ENCODE assay signal across 12 mouse cellular contexts in the genomic region with DNA sequence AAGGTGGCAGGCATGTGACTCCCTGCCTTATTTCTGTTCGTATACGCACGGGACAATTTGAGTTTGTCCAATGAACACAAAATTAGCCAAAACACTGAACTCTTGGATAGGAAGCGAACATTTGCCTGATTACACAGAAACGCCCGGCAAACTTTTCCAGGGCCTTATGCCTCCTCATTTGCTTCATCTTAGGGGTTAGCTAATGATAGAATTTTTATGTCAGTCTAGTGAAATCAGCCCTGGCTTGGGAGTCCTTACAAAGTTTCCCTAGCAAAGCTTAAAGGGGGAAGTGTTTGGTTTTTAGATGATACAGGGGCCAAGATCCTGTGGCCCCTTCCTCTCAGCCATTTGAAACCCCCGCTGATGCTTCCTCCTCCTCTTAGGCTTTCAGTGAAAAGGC.
DNase-seq lines count a peak whose midpoint lies in the region; ATAC-seq and TF ChIP-seq lines count a peak whose summit lies in the region.
"Had no signal": no experiment of that assay in that cellular context is flagged by ENCODE, and none has a peak within 500 bp of the region (broad histone marks: within the 10 kb centered on the region; RNA-seq: fewer than 3 reads in every experiment).

No protein-coding gene starts in this region.

- 0 out of 2 replicates have a peak, but pooled peaks have one; percentile 5 for ATAC-seq in neural tube, embryonic 11.5 days (ENCODE audit: insufficient read depth, low FRiP score, low TSS enrichment)
- ATAC-seq in limb, embryonic 14.5 days (ENCODE audit: low FRiP score, low read depth), result no peak
- ATAC-seq in inflammation-experienced regulatory T-cells, adult 6 months, result no peak
- ATAC-seq in intestine, postnatal 0 days, result no peak

- H3K9me3 ChIP-seq in neural tube, embryonic 11.5 days (ENCODE audit: control insufficient read depth, low read length), result no peaks in the 10 kb centered on the region
- no peaks in the 10 kb centered on the region for H3K9me3 ChIP-seq in hindbrain, embryonic 10.5 days
- no peaks in the 10 kb centered on the region for H3K9me3 ChIP-seq in limb, embryonic 14.5 days (ENCODE audit: control insufficient read depth, low read length)
- H3K9me3 ChIP-seq in intestine, postnatal 0 days (ENCODE audit: control insufficient read depth), result no peaks in the 10 kb centered on the region
- H3K9me3 ChIP-seq: heart, embryonic 10.5 days; lung, embryonic 15.5 days had no signal

- TF ChIP-seq CTCF in intestine, postnatal 0 days (IDR thresholded peaks at IDR 0.05; ENCODE audit: low read depth), result no peak

- H3K27ac ChIP-seq in neural tube, embryonic 11.5 days (ENCODE audit: low read depth, low read length), result no peak overlapping the region
- peak overlapping the region; percentile 60; the same call in 1 of the 2 replicates for H3K27ac ChIP-seq in hindbrain, embryonic 10.5 days
- peak overlapping the region; percentile 52 for H3K27ac ChIP-seq in limb, embryonic 14.5 days (replicated peaks; ENCODE audit: low read depth, low read length)
- H3K27ac ChIP-seq in intestine, postnatal 0 days (ENCODE audit: low read depth, low read length), result no peak overlapping the region
- H3K27ac ChIP-seq: heart, embryonic 10.5 days; lung, embryonic 15.5 days had no signal

- no peak for TF ChIP-seq POLR2A in limb, embryonic 14.5 days (IDR thresholded peaks at IDR 0.05; ENCODE audit: borderline replicate concordance, extremely low read depth, insufficient read depth, insufficient read length)

- DNase-seq in neural tube, embryonic 11.5 days (ENCODE audit: low spot score), result no peak
- DNase-seq in neural tube, embryonic 10.5 days (ENCODE audit: extremely low spot score, low spot score), result no peak
- DNase-seq in hindbrain, embryonic 10.5 days (ENCODE audit: low spot score), result no peak
- no peak for DNase-seq in limb, embryonic 14.5 days (ENCODE audit: low spot score)
- no peak for DNase-seq in MN1 (ENCODE audit: low spot score)
- no peak for DNase-seq in adrenal gland, adult (ENCODE audit: inconsistent age in 2 of 2, low spot score in 1 of 2)
- DNase-seq: adrenal gland, postnatal 14 days; left cerebral cortex, postnatal 4 days had no signal

- 22% methylated on average over 7 of the region's 7 CpGs for WGBS in neural tube, embryonic 11.5 days
- WGBS in hindbrain, embryonic 10.5 days, result 22% methylated on average over 7 of the region's 7 CpGs
- WGBS in limb, embryonic 14.5 days, result 18% methylated on average over 7 of the region's 7 CpGs
- WGBS in intestine, postnatal 0 days, result 63% methylated on average over 7 of the region's 7 CpGs

- H3K4me2 ChIP-seq in neural tube, embryonic 11.5 days (ENCODE audit: low read depth), result peak overlapping the region; percentile 27; the same call in 1 of the 2 replicates
- peak overlapping the region; percentile 31 for H3K4me2 ChIP-seq in limb, embryonic 14.5 days (replicated peaks; ENCODE audit: low read depth, low read length, severe bottlenecking)
- no peak overlapping the region for H3K4me2 ChIP-seq in intestine, postnatal 0 days (replicated peaks; ENCODE audit: low read depth)
- H3K4me2 ChIP-seq: lung, embryonic 15.5 days had no signal

- H3K4me3 ChIP-seq in neural tube, embryonic 11.5 days (ENCODE audit: low read depth, low read length), result no peak overlapping the region
- H3K4me3 ChIP-seq in hindbrain, embryonic 10.5 days, result peak overlapping the region; percentile 16
- H3K4me3 ChIP-seq in limb, embryonic 14.5 days (replicated peaks; ENCODE audit: low read length), result no peak overlapping the region
- no peak overlapping the region for H3K4me3 ChIP-seq in intestine, postnatal 0 days (ENCODE audit: low read depth, low read length)
- H3K4me3 ChIP-seq: heart, embryonic 10.5 days; lung, embryonic 15.5 days had no signal

- no peaks in the 10 kb centered on the region for H3K27me3 ChIP-seq in neural tube, embryonic 11.5 days (ENCODE audit: control insufficient read depth, insufficient read depth, low read length)
- H3K27me3 ChIP-seq in hindbrain, embryonic 10.5 days (ENCODE audit: insufficient read depth, poor library complexity, severe bottlenecking), result peaks cover 5% of the 10 kb centered on the region; the same call in 1 of the 2 replicates
- no peaks in the 10 kb centered on the region for H3K27me3 ChIP-seq in limb, embryonic 14.5 days (ENCODE audit: control insufficient read depth, insufficient read depth, low read length)
- H3K27me3 ChIP-seq in intestine, postnatal 0 days (replicated peaks; ENCODE audit: control insufficient read depth, insufficient read depth, low read length), result no peaks in the 10 kb centered on the region
- H3K27me3 ChIP-seq: lung, embryonic 15.5 days had no signal

- H3K9ac ChIP-seq in neural tube, embryonic 11.5 days (ENCODE audit: low read length), result no peak overlapping the region
- H3K9ac ChIP-seq in limb, embryonic 14.5 days (ENCODE audit: low read depth, low read length, severe bottlenecking), result no peak overlapping the region
- H3K9ac ChIP-seq in intestine, postnatal 0 days (ENCODE audit: low read depth, low read length), result no peak overlapping the region
- H3K9ac ChIP-seq: lung, embryonic 15.5 days had no signal

- no peaks in the 10 kb centered on the region for H3K36me3 ChIP-seq in neural tube, embryonic 11.5 days (ENCODE audit: control insufficient read depth, insufficient read depth, low read length)
- H3K36me3 ChIP-seq in hindbrain, embryonic 10.5 days, result no peaks in the 10 kb centered on the region
- H3K36me3 ChIP-seq in limb, embryonic 14.5 days (ENCODE audit: control insufficient read depth, insufficient read depth, low read length), result no peaks in the 10 kb centered on the region
- no peaks in the 10 kb centered on the region for H3K36me3 ChIP-seq in intestine, postnatal 0 days (ENCODE audit: control insufficient read depth, insufficient read depth)
- H3K36me3 ChIP-seq: heart, embryonic 10.5 days; lung, embryonic 15.5 days had no signal

- H3K4me1 ChIP-seq in neural tube, embryonic 11.5 days (ENCODE audit: control insufficient read depth, insufficient read depth, low read length), result peaks cover 23% of the 10 kb centered on the region
- H3K4me1 ChIP-seq in hindbrain, embryonic 10.5 days (replicated peaks), result peaks cover 41% of the 10 kb centered on the region
- H3K4me1 ChIP-seq in limb, embryonic 14.5 days (ENCODE audit: control insufficient read depth, insufficient read depth, low read length), result peaks cover 31% of the 10 kb centered on the region
- H3K4me1 ChIP-seq in intestine, postnatal 0 days (replicated peaks; ENCODE audit: control insufficient read depth, insufficient read depth, low read length), result no peaks in the 10 kb centered on the region

Comparison
In these comparisons a context has a peak if more than half of its experiments do, and no peak if none do; other contexts are left out.
1. H3K27ac ChIP-seq: peak in hindbrain, embryonic 10.5 days (single experiment) and limb, embryonic 14.5 days (single experiment); none in neural tube, embryonic 11.5 days (single experiment) and intestine, postnatal 0 days (single experiment).